Mouse (Mus musculus) kidney, postnatal 14 days (tissue): ENCODE measurements around the gene Gse1.

Experiments
- DNase-seq: peaks from one replicate; pipeline ENCODE4 v3.0.0; 2022; ENCODE audit warnings: mixed read lengths

Gene Gse1

GRCm38 (mm10) chr8:120487377-120487728 is 259.1 kb downstream of the Gse1 start:
- peak; percentile 75 for DNase-seq

DNA sequence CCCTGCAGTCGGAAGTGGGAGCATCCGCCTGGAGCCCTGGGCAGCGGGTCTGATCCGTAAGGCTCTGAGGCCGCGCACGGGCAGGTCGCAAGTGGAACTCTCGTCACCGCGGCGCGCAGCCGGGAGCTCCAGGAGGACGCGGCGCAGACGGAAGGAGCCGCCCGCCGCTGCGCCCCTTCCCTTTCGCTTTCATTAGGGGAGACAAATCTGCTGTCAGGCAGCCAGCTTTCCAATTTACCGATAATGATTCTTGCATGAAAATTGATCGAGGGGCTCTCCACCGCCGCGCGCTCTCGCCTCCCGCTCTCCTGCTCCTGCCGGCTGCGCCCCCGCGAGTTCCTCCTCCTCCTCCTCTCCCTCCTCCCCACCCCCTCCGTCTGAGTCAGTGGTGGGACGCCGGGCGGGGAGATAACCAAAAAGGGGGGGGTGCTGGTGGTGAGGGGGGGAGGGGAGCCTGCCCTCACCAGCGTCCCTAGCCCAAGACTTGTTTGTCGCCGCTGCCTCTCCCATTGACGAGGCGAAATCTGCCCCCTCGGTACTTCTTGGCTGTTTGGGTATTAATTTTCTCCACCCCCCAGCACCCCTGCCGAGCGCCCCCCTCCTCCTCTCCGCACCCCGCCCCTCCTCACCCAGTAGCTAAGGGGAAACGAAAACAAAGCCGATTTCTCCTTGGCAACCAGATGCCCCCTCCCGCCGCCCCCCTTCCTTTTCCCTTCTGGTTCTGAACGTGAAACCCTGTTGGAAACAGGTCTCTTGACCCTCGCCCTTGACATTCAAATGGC is 259.7 kb downstream of the Gse1 start:
- peak; percentile 59 for DNase-seq

DNA sequence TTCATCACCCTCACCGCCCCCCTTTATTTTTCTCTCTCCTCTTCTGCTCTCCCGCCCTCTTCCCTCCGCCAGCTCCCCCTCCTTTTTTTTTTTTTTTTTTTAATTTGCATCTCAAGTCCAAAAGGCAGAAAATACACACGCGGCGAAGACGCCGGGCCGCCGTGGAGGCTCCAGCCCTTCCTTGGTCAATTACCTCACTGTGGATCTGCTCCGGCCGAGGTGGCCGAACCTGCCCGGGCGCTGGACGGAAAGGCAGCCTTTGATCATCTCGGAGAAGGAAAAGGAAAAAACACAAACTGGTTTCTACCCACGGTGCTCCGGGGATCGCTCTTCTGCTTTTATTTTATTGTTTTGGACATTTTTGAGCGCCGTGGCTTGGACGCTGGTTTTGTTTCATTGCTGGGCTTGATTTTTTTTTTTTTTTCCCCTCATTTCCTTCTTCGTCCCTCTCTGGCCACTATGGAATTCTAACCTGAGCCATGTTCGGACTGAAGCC is 260.4 kb downstream of the Gse1 start:
- DNase-seq = peak; percentile 65

- DNase-seq = peak; percentile 76
Observed at GRCm38 (mm10) chr8:120489142-120489754, 261.0 kb downstream of the Gse1 start.

DNA sequence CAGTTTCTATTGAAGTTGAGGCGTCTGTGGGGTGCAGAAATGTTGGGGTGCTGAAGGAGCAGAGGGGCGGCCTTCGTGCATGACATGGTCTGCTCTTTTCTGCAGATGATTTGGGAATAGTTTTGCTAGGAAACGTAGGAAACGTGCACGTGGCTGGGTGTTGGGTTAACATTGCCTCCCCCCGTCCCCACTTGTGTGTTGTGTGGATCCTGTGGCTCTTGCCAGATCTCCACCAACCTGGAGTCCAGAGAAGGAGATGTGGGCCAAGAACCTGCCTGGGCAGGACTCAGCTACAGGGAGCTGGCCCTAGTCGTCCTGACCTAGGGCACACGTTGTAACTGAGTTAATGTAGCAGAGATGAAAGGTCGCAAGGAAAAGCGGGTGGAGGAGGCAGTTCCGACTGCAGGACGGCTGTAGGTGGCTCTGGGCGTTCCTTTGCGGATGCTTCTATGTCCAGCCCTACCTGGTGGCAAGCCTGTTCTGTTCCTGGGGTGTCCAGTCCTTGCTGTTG is 261.6 kb downstream of the Gse1 start:
- peak; percentile 60 for DNase-seq

- peak; percentile 43 for DNase-seq
Observed at GRCm38 (mm10) chr8:120490354-120491141, 262.3 kb downstream of the Gse1 start.

DNA sequence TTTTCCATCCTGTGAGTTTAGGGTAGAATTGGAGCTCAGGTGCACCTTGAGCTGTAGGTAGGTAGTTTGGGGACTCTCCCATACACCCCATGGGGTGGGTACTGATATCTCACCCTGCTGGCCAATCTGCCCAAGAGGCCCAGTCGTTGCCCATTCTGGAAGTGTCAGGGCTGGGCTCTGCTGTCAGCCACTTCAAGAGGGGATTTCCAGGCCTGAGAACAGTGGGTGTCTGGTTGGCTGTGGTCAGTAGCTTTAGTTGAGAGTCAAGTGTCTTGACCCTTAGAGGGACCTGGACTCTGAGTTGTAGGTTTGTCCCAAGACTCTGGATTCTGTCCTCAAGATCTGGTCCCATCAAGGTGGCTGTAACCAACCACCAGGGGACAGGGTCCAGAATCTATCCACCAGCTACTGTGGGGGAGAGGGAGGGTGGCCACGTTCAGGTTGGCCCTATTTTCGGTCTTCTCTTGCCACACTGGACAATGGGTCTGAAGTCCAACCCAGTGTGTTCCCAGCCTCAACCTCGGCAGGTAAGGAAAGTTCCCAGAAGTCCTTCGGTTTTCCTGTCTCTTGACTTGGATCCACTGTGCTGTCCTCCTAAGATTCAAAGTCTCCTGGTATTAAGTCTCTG is 263.0 kb downstream of the Gse1 start:
- DNase-seq = no peak

- peak; percentile 79 for DNase-seq
Observed at GRCm38 (mm10) chr8:120492193-120492880, 264.1 kb downstream of the Gse1 start.

GRCm38 (mm10) chr8:120492881-120493220 is 264.6 kb downstream of the Gse1 start:
- no peak for DNase-seq

DNA sequence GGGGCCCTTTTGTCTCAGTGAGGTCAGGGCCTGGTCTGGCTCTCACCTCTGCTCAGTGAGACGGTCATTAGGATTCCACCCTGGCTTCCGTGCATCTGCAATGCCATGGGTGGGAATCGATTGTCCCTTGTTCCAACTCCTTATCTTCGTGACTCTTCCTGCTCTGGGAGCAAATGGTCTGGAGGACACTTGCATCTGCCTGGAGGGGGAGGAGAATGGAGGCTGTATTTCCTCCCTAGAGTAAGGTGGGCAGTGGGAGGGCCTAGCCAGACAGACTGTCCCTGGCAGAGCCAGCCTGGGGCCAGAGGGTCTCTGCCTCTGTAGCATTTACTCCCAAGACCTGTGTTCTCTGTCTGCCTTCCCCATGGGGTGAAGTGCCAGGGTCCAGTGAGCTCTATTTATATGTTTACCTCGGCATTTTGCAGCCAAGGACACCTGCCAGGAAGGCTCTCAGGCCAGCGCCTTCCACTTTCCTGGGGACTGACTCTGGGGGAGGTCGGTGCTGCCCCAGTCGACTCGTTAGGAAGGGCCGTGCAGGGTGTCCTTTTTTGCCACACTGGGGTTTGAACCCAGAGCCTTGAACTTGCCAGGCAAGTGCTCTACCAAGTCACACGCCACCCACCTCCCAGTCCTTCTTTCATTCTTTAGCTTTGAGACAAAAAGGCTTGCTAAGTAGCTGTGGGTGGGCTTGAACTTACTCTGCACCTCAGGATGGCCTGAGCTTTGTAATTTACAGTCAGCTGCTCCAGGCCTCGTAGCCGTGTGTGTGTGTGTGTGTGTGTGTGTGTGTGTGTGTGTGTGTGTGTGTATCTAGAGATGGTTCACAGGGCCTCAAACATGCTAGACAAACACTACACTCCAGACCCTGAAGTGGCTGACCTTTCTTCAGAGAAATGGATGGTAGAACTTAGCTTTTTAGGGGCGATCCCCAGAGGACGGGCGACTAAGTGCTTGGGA is 265.5 kb downstream of the Gse1 start:
- no peak for DNase-seq

GRCm38 (mm10) chr8:120494903-120495302 is 266.6 kb downstream of the Gse1 start:
- DNase-seq = peak; percentile 96

GRCm38 (mm10) chr8:120495461-120495860 is 267.2 kb downstream of the Gse1 start:
- DNase-seq = no peak

GRCm38 (mm10) chr8:120496478-120496877 is 268.2 kb downstream of the Gse1 start:
- DNase-seq = no peak

DNA sequence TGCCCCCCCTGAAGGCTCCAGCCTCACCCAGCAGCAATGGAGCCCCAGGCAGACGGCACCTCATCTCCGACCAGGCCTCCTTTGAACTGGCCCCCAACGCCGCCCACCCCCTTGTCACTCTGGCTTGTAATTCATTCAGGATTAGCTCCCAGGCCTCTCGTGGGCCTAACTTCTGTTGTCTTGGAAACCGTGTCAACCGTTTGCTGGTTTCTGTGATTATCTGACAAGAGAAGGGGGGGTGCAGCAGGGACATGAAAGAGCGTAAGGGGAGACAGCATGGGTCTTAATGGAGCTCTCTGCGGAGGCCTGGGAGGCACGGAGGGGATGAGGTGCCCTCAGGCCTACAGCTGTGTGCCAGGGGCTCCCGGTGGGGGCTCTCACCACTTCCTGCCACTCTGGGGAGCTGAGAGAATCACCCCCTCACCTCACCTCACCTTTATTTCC is 269.3 kb downstream of the Gse1 start:
- DNase-seq = no peak

DNA sequence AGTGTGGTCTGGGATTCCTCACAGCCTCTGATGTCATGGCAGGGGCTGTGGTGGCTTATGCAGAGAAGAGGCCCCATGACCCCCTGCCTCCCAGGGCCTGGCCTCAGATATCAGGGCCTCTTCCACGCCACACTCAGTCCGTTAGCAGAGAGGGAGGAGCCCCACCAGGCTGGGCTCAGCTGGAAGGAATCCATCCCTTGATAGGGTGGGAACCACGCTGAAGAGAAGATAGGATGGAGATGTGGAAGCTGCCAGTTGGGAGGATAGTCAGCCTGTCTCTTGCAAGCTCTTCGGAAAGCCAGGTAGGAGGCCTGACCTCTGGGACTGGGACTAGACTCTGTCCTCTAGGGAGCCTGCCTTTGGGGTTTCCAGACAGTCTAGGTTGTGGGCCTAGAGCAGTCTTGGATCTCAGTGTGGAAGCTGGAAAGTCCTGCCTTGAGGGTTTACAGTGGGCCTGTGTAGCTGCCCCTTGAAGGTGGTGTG is 270.1 kb downstream of the Gse1 start:
- DNase-seq = no peak

GRCm38 (mm10) chr8:120498926-120499605 is 270.8 kb downstream of the Gse1 start:
- peak; percentile 92 for DNase-seq

DNA sequence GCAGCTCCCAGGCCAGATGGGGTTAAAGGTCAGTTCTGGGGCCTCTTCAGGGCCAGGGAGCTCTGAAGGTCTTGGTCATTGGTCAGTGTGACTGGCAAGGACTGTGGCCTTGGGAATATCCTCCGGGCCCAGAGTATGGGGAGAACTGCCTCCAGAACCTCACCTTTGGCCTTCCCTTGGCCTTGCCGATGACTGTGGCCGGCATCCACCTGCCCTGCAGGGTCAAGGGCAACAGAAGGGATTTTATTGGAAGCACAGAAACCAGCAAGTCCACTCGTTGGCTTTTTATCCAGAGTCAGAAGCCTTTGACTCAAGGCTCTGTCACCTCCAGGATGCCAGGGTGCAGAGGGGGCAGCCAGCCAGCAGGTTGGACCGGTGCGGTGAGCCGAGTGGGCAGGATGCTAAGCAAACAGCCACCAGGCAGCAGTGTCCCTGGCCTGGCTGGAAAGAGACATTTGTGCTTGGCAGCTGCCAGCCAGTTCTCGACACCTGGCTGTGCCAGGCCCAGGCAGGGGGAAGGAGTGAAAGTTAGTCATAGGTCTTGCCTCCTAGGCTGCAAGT is 272.5 kb downstream of the Gse1 start:
- DNase-seq = peak; percentile 75

GRCm38 (mm10) chr8:120501426-120501825 is 273.2 kb downstream of the Gse1 start:
- DNase-seq = no peak

- DNase-seq = no peak
Observed at GRCm38 (mm10) chr8:120502428-120502827, 274.2 kb downstream of the Gse1 start.
